Mouse (Mus musculus) A20 (cell line): Measurements from ENCODE around the gene Scnn1a.
A peak's percentile ranks its signal among the peaks of the same experiment; 100 is the strongest.

Experiments
- DNase-seq: peaks from one replicate; pipeline ENCODE4 v3.0.0-alpha.2; 2011; ENCODE audit warnings: low read depth, low spot score

Gene Scnn1a

DNA sequence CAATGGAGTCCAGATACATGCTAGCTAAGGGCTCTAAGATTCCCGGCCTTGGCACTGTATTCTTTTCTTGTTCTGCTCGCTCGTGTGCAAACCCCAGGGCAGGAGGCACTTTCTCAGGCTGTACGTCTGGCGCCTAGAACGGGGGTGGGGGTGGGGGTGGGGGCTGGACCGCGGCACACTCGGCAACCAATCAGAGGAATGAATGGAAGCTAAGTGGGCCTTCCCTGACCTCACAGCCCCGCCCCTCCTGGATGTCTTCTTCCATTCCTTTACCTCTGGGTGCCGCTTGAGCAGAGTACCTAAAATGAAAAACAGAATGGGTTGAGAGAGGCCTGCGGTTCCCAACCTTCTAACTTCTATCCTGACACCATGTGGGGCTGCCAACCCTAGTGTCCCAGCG is 11.5 kb upstream of the Scnn1a start:
- no peak for DNase-seq

DNA sequence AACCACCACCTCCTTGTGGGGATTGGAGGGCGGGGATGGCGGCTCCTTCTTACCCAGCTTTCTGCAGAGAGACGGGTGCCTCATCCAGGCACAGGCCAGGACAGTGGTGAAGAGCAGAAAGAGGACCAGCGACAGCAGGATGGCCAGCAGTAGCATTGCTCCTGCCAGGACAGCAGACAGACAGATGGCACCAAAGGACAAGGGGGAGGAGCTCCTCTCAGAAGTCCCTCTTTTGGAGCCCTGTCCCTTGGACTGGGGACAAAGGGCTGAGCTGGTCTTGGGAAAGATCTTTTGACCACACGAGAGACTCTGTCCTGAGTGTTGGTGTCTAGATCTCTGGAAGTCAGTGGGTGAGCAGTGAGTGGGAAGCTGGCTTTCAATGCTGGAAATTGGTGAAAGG is 11.1 kb upstream of the Scnn1a start:
- no peak for DNase-seq

DNA sequence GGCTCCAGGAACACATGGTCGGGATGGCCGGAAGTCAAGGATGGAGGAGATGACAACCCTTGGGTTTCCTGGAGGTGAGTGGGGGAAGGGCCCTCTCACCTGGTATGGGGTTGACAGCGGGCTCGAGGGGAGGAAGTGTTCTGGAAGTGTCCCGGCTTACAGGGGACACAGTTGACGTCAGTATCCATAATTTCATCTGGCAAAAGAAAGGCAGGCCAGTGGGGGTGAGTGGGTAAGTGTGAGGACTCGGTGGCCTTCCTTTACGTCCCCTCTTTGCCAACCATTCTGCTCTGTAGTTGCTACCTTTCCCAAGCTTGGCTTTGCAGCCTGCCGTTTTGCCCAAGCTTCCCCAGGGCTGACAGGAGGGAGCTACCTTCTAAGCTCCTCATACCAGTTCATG is 8.3 kb upstream of the Scnn1a start:
- no peak for DNase-seq

DNA sequence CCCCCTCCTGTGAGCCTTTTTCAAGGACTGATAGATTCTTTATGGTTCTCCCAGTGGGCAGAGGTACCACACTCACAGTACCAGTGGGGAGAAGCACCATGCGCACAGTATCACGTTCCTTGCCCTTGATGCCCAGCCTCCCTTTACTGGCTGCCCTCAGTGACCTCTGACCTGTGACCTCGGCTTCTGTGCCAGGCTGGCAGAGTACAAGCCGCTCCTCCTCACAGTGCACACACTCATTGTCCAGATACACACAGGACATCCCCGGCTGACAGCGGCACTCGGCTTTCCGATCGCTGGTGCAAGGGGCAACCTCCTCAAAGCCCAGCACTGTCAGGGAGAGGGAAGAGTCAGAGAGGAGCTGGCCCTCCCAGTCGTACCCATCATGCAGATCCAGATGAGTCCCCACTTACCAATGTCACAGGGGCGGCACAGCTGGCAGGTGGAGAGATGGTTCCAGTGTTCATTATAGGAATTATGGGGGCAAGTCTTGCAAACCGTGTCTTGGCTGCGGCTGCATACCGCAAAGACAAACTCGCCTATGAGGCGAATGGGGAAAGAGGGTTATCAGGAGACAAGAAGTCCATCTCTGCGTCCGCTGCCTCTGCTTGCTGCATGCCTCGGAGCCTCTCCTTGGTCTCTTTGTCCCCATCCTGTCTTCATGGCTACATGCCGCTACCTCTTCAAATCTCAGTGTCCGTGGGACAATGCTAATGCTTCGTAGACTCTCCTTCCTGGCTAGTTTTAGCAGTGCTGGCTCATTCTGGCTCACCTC is 7.7 kb upstream of the Scnn1a start:
- DNase-seq, result no peak

DNA sequence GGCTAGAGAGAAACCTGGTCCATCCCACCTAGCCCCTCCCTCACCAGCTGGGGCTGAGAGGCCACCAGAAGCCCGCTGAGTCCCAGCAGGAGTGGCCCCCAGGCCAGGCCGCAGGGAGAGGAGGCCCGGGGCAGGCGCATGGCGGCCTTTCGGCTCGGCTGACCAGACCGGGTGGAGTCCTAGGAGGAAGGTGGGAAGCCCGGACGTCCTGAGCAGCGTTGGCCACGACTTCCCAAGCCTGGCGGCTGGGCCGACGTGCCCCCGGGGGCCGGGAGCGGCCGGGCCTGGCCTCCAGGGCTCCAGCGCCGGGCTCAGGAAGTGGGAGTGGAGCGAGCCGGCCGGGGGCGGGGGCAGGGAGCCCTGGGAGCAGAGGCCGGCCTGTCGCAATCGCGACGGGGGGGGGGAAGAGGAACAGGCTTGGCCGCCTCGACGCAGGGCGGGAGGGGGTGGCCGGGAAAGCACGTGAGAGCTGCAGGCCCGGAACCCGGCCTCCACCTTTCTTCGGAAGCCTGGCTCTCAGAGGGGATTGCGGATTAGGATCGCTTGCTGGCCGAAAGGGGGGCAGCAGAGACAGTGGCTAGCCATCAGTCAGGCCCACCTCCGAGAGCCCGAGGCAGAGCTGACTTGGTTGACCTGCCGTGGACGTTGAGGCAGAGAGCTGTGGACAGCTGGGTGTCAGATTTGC is 6.8 kb upstream of the Scnn1a start, which contains the start of gene Ltbr:
Ltbr (minus strand) TSS at position 340 of the 685 bp plus-strand sequence.
- no peak for DNase-seq

DNA sequence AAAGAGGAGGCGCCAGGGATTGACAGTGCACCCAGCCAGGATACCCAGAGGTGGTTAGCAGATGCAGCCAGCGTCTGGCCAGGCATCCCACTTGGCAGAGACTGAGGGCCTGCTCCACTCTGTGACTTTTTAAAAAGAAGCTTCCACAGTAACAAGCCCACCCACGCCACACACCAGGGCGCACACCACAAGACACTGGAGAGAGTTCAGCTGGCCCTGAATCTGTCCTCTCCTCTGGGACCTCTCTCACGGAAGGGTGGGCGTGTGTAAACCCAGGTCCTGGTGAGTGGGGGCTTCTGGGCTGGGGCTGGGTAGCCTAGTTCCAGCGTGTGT is 6.3 kb upstream of the Scnn1a start:
- DNase-seq, result no peak

DNA sequence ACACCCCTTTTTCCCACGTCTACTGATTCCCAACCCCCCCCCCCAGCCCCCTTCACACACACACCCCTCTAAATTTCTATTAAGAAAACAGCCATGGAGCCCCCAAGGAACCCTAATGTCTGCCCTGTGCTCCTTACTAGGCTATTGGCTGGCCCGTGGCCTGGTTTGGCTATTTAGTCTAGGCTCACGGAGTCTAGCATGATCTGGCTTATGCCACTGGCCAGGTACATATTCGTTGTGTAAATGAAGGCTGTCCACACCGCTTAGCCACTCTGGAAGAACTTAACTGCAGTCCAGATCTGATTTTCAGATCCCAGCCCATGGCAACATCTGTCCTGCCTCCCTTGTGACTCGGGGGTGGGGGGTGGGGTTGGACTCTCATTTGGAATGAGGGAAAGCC is 5.7 kb upstream of the Scnn1a start:
- DNase-seq, result no peak

DNA sequence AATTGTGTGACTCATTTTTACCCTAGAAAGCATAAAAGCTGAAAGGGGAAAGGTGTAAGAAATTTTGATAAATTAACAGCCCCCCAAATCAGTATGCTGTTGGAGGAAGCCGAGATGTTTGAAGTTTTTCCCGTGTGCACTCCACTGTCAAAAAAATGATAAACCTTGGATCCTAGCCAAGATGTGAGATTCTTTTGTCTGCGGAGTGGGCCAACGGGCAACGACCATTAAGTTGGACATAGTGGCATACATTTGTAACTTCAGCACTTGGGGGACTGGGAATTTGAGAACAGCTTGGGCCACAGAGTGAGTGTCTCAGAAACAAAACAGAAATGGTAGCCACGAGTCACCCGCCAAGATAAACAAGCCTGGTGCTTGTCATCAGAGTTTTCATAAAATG is 3.4 kb upstream of the Scnn1a start:
- DNase-seq, result no peak

DNA sequence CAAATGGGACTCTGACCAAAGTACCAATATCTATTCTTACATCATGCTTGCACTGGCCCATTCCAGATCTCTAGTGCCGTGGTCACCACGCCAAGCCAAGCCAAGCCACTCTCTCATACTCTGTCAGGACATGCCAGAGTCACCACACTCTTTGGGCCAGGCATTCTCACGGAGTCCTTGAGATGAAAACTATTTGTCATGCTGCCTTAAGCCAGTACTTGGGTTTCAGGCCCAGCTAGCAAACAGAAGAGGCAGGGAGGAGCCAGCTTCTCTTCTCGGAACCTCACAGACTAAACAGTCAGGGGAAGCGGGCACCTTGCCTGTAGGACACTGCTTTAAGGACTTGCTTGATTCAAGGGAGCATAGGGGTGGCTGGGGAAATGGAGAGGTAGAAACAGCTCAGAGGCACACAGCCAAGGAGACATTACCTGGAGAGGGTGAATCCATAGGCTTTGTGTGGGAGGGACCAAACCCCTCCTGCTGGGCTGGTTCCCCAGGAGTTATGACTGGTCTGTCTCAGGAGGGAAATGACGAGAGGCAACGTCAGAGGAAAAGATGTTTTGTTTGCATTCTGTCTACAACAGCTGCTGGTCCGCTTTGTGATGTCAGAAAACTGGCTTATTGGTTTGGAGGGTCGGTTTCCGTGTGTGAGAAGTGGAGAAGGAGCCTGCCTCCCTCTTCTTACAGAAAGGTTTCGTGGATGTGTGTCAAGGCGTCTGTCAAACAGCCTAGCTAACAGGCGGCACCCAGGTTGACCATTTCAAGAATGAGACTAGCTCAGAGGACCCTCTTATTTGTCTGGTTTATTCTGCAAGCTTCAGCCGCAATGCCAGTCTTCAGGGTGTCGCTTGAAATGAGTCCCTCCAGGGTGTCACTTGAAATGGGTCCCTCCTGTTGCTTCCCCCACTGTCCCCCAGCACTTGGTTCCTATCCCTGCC is 1.2 kb upstream of the Scnn1a start:
- DNase-seq, result no peak

DNA sequence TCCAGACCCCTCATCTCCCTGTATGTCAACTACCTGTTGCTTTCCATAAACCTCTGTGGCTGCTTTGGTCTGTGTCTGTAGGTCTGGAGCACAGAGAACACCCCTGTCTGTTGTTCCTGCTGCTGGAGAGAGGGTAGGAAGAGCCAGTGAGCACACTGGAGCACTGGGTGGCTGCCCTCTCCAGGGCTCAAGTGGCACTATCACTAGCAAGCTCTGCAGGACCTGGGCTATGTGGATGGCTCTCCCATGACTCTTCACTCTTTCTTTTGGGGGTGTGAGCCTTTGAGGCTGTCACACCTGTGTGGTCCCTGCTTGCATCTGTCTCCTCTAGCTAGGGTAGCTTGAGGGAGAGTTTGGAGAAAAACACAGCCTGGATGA is 551 bp upstream of the Scnn1a start:
- no peak for DNase-seq

DNA sequence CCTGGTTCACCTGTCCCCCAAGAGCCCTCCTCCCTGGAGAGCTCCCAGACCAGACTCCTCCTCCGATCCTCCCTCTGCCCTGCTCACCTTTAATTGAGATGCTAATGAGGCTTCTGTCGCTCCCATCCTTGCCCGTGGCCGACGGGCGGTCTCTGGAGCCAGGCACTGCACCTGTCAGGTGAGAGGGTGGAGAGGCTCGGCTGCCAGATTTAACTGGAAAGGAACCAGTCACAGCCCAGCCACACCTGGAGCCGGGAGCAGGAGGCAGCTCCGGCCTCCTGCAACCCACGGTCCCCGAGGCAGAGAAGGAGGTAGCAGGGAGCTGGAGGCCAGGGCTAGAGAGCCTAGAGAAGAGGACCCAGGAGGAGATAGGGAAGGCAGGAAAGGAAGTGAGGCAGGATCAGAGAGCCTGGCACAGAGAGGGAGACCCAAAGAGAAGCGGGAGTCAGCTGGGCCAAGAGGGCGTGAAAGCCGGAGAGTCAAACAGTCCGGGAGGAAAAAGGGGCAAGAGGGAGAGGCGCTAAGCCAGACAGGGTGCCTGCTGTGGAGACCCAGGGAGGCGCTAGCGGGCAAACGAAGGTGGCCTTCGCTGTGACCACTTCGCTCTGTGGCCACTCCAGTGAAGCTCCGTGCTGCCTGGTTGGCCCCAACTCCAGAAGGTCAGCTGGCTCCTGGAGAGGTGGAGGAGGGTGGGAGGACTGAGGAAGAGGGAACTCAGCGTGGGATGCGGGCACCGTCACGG is 826 bp downstream of the Scnn1a start:
- DNase-seq, result no peak

DNA sequence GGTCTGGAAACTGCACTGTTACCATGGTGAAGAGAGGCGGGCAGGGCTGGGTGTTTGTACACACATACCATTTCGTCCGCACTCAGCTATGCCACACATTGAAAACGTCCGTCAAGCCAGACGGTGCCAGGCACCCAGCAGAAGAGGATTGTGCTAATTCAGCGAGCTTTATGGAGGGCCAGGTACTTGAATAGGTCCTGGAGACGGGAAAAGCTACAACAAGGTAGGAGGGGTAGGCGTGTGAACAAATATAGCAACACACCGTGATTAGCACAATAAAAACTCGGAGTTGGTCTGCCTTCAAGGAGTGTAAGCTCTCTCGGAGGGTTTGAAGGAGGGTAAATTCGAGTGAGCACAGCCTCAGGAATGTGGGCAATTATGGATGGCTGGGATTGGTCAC is 2.3 kb downstream of the Scnn1a start:
- no peak for DNase-seq

DNA sequence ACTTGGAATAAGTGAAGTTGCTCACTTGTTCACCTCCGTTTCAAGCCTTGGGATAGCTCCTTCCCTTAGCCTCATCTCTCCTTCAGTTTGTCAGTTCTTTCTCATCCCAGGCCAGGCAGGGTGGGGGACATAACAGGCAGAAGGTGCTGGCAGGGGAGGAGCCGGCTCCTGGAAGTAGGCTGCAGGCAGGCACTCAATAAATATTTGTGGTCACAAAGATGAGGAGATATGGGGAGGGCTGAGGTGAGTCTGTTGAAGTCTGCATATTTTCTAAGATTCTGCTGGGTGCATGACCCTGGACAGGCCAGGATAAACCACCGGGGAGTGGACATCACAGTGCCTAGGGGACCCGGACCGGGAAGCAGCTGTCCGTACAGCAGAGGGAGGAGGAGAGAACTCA is 3.1 kb downstream of the Scnn1a start:
- DNase-seq, result no peak

DNA sequence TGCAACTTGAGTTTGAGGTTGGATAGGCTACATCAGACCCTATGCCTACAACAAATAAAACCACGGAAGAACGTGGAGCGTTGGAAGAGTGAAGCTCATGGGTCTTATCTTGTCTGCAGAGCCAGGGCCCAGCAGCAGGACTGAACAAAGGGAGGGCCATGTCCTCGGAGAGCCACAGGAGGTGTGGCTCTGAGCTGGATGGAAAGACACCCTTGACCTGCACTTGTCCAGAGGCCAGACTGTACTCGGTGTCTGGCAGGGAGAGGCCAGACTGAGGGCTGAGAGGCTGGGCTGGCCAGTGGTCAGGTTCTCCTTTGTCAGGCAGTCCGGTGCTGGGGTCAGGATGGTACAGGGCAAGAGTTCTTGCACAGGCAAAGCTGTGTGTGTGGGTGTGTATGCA is 4.9 kb downstream of the Scnn1a start:
- no peak for DNase-seq

DNA sequence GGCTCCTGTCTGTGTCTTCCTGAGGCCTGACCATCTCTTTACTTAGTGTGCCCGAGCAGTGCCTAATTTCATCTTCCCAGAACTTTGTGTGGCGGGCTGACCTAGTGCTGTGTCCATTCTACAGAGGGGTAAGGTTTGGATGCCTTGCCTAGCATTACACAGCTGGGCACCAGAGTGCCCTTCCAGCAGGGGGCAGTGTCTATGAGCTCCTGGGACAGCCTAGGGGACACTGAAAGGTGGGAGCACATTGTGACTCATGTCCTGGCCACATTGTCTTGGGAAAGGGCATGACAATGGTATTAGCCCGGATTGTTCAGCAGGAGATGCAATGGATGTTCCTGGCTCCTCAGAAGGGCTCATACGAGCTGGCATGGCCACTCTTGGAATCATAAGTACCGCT is 7.8 kb downstream of the Scnn1a start:
- peak; percentile 25 for DNase-seq

DNA sequence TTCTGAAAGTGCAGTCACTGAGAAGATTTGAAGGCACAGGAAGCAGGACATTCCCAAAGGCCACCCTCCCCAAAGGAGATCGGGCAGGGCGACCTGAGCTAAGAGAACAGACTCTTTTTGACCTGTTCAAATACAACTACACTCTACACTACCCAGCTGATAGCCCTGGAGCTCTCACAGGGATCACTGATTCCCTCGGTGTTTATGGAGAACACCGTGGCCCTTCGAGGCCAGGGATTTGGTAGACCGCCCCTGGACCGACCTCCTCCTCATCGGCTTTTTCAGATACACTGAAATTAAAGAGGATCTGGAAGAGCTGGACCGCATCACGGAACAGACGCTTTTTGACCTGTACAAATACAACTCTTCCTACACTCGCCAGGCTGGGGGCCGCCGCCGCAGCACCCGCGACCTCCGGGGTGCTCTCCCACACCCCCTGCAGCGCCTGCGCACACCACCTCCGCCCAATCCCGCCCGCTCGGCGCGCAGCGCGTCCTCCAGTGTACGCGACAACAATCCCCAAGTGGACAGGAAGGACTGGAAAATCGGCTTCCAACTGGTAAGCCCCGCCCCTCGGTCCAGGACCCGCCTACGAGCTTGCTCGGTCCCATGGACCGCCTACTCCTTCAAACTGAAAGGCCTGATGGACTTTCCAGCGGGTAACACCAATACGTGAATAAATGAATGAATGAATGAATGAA is 10.3 kb downstream of the Scnn1a start:
- no peak for DNase-seq

DNA sequence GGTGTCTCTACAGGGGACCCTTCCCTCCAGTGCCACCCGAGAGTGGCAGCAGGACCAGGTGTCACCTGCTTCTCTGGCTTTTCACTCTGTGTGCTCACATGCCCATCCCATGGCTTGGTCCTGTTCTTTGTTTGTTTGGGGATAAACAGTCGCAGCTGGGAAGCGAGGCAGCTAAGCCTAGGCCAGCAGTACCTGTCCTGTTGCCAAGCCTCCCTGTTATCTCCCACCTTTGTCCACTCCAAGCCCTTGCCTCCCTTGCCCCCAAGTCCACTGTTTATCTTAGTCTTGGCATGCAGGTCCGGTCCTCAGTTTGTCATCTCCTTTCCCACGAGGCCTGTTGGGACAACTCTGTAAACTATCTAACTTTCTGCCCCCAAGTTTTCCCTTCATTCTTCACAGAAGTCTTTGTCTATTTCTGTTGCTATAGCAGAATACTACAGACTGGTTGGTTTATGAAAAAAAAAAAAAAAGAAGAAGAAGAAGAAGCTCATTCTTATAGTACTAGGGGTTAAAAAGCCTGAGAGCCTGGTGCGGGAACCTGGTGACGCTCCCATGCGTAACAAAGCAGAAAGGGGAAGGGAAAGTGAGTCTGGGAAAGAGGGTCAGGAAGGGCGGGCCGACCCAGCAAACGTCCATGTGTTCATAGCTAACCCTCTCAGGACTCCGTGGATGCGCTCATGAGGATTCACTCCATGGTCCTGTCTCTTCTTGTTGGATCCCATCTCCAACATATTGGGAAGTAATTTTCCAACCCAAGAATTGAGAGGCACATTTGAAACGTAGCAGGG is 12.8 kb downstream of the Scnn1a start:
- no peak for DNase-seq

DNA sequence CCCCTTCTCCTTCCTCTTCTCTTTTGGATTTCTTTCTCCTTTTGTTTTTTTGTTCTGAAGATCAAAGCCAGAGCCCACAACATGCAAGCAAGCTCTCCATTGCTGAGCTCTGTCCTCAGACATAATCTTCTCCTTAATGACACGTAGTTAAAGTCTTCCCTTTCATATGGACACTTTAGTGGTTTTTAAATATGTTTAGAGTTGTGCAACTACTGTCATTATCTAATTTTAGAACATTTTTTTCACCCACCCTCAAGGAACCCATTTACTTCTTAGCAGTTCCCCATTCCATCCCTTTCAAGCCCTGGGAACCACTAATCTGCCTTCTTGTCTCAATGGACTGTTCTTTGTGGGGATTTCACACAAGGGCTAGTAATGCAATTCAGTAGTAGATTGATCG is 13.9 kb downstream of the Scnn1a start:
- no peak for DNase-seq

DNA sequence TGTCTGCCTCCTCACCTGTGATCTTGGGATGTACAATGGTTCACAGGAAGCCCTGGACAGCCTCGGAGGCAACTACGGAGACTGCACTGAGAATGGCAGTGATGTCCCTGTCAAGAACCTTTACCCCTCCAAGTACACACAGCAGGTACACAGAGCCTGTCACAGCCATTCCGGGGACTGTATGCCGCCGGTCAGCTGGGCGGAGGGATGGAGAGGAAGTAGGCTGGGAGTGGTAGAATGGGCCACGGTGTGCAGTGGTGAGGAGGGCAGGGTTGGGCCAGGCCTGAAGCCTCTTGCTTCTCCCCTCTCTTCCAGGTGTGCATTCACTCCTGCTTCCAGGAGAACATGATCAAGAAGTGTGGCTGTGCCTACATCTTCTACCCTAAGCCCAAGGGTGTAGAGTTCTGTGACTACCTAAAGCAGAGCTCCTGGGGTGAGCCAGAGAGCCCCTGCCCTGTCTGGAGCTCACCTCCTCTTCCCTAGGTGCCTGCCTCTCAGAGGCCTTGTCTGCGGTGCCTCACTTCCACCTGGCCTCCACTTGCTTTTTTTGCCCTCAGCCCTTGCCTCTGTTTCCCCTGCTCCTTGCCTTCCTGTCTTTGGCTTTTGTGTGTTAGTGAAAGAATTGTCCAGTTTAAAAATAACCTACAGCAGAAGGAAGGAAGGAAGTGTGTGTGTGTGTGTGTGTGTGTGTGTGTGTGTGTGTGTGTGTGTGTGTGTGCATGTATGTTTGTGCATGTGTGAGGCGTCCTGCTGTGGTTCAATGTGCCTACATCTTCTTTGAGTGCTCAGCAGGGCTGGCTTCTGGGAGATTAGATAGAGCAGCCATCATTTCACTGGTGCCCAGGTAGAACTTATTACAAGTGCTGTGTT is 18.6 kb downstream of the Scnn1a start:
- no peak for DNase-seq
